Mouse (Mus musculus) heart, adult 2 months (tissue): ENCODE measurements around the gene Jazf1. TPM values are rescaled to one million over a fixed set of nuclear protein-coding genes. Genes with fewer than 3 reads are reported as not detected.

Experiments used
- DNase-seq, 2 experiments: peaks; one replicate each; pipeline ENCODE4 v3.0.0; 2021
- H3K27ac ChIP-seq: fragments of 200-600 bp; 2 replicates; pipeline ENCODE4 v1.8.1; 2022
- H3K27me3 ChIP-seq: fragments of 200-500 bp; 2 replicates; pipeline ENCODE4 v1.6.1; 2012; ENCODE audit warnings: mild to moderate bottlenecking, low read length, inconsistent platforms, mixed read lengths; ENCODE audit not compliant: control insufficient read depth, insufficient read depth
- H3K36me3 ChIP-seq: fragments of 200-500 bp; 2 replicates; pipeline ENCODE4 v1.6.1; 2012; ENCODE audit warnings: low read length, inconsistent platforms; ENCODE audit not compliant: control insufficient read depth, insufficient read depth
- H3K4me1 ChIP-seq: fragments of 200-500 bp; 2 replicates; pipeline ENCODE4 v1.6.1; 2011; ENCODE audit warnings: low read length; ENCODE audit not compliant: control insufficient read depth, insufficient read depth
- H3K4me3 ChIP-seq: fragments of 200-600 bp; 2 replicates; pipeline ENCODE4 v1.8.1; 2022
- H3K79me2 ChIP-seq: fragments of 200-500 bp; replicated peaks from 2 replicates; pipeline ENCODE4 v1.6.1; 2012; ENCODE audit warnings: mild to moderate bottlenecking, inconsistent platforms, low read length, moderate library complexity, mixed read lengths; ENCODE audit not compliant: control insufficient read depth, insufficient read depth
- H3K9ac ChIP-seq: fragments of 200-500 bp; 2 replicates; pipeline ENCODE4 v1.6.1; 2012; ENCODE audit warnings: low read depth, mild to moderate bottlenecking, control low read depth, inconsistent platforms, low read length, mixed read lengths
- CTCF ChIP-seq: fragments of 200-600 bp; IDR thresholded peaks from 2 replicates; pipeline ENCODE4 v1.8.1; 2022; ENCODE audit warnings: antibody characterized with exemption, mild to moderate bottlenecking, moderate library complexity
- EP300 ChIP-seq: fragments of 200-500 bp; IDR thresholded peaks from 2 replicates; pipeline ENCODE4 v1.6.1; 2011; ENCODE audit warnings: low read depth, low read length, control low read depth; ENCODE audit not compliant: insufficient read depth
- POLR2A ChIP-seq: fragments of 200-500 bp; IDR thresholded peaks from 2 replicates; pipeline ENCODE4 v1.6.1; 2011; ENCODE audit warnings: mild to moderate bottlenecking, low read depth, low read length, control low read depth; ENCODE audit not compliant: insufficient read depth
- WGBS: fragments of 180-500 bp; shearing (Covaris S2); methylation state at CpG from one replicate; pipeline ENCODE4 v1.1.7; 2018; 5-methylcytosine and 5-hydroxymethylcytosine counted together
- intact Hi-C: fragments of 180-260 bp; cut with DNase I; formaldehyde crosslinking; loops from one replicate; pipeline ENCODE4 v1.15.1; 2025
- polyA plus RNA-seq: library from polyadenylated mRNA; depleted of rRNA; stranded (reverse); fragments of >200 nt; gene quantifications from 2 replicates; pipeline ENCODE4 v1.2.3, GENCODE M21; 2012
- total RNA-seq, 2 experiments: library from RNA; stranded (reverse); gene quantifications; 2 replicates each; pipeline ENCODE4 v1.2.3; 2021

Gene Jazf1
- total and polyA plus RNA-seq, 3 experiments = 1.2 to 2.6 (median 1.4) TPM

GRCm38 (mm10) chr6:53045501-53045900 is 22.9 kb downstream of the Jazf1 start:
- intact Hi-C loops = no loop called here
- H3K4me1 ChIP-seq = no peaks in the 10 kb centered on the region
- TF ChIP-seq POLR2A = no peak
- TF ChIP-seq CTCF = no peak
- no peak for TF ChIP-seq EP300
- no peak for DNase-seq
- 70% methylated on average over 2 of the region's 2 CpGs for WGBS
- no peaks in the 10 kb centered on the region for H3K79me2 ChIP-seq
- H3K27me3 ChIP-seq = no peaks in the 10 kb centered on the region
- H3K36me3 ChIP-seq = no peaks in the 10 kb centered on the region
- H3K27ac ChIP-seq = no peak overlapping the region
- no peak overlapping the region for H3K9ac ChIP-seq
- H3K4me3 ChIP-seq = no peak overlapping the region

DNA sequence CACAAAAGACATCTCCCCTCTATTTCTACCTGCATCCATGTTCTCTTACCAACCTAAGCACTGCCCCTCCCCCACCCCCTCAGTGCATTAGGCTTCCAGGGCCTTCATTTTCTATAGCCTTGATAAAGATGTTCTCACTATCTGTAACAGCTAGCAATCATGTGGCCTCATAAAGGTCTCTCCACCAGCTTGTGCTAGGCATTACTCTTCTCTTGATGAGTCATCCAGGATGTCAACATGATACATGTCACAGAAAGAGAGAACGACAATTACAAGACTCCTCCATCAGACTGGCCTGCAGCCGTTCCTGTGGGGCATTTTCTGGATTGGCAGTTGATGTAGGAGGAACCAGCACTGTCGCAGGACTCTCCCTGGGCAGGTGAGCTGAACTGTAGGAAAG is 30.3 kb downstream of the Jazf1 start:
- H3K4me3 ChIP-seq = no peak overlapping the region
- intact Hi-C loops = loop anchor here (10.0 kb wide), 1 partner anchor 107 kb away; no protein-coding TSS in a partner anchor
- 56% methylated on average over 3 of the region's 3 CpGs for WGBS
- no peaks in the 10 kb centered on the region for H3K4me1 ChIP-seq
- no peaks in the 10 kb centered on the region for H3K27me3 ChIP-seq
- TF ChIP-seq EP300 (no peak), CTCF (no peak), POLR2A (no peak)
- H3K27ac ChIP-seq = no peak overlapping the region
- no peak overlapping the region for H3K9ac ChIP-seq
- H3K79me2 ChIP-seq = no peaks in the 10 kb centered on the region
- no peak for DNase-seq
- H3K36me3 ChIP-seq = no peaks in the 10 kb centered on the region

GRCm38 (mm10) chr6:53034362-53035011 is 33.9 kb downstream of the Jazf1 start:
- H3K27ac ChIP-seq = no peak overlapping the region
- no peak overlapping the region for H3K9ac ChIP-seq
- TF ChIP-seq CTCF (no peak), POLR2A (no peak), EP300 (no peak)
- no peaks in the 10 kb centered on the region for H3K27me3 ChIP-seq
- H3K36me3 ChIP-seq = no peaks in the 10 kb centered on the region
- intact Hi-C loops = loop anchor here (10.0 kb wide), 1 partner anchor 110 kb away; no protein-coding TSS in a partner anchor
- no peak overlapping the region for H3K4me3 ChIP-seq
- no peak for DNase-seq
- H3K79me2 ChIP-seq = no peaks in the 10 kb centered on the region
- no peaks in the 10 kb centered on the region for H3K4me1 ChIP-seq
- WGBS = 80% methylated on average over 6 of the region's 6 CpGs

DNA sequence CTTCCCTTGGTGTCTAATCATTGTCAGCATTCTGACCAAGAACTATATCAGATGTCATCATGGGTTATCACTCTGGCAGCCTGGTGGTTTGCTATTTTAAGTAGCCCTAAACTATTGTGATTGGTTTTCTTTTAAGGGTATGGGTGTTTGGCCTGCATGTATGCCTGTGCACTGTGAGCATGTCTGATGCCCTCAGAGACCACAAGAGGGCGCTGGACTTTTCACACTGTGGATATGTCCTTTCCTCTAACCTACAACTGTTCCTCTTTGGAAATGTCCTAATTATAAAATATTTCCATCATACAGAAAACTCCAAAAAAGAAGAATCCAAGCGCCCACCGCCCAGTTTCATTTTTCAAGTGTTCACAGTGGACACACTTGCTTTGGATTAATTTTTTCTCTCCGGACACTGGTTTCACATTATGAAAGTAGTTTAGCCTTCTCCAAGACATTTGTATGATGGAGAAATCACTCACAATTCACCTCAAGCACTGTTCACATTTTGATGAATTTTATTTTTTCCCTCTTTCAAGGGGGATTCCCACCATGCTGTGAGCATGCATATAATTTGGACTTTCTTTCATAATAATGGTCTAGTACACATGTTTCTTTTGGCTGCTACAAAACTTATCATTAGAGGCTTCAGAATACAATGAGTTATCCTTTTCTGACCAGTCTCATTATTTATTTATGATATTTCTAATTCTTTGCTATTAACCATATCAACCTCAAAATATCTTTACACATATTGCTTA is 35.5 kb downstream of the Jazf1 start:
- DNase-seq = no peak

GRCm38 (mm10) chr6:53022069-53022468 is 46.4 kb downstream of the Jazf1 start:
- H3K79me2 ChIP-seq = no peaks in the 10 kb centered on the region
- intact Hi-C loops = no loop called here
- H3K27ac ChIP-seq = no peak overlapping the region
- no peak for TF ChIP-seq POLR2A
- no peak for TF ChIP-seq EP300
- no peak overlapping the region for H3K4me3 ChIP-seq
- 95% methylated on average over 2 of the region's 2 CpGs for WGBS
- H3K4me1 ChIP-seq = no peaks in the 10 kb centered on the region
- no peak overlapping the region for H3K9ac ChIP-seq
- H3K27me3 ChIP-seq = no peaks in the 10 kb centered on the region
- no peak for DNase-seq
- H3K36me3 ChIP-seq = no peaks in the 10 kb centered on the region

More for the DNA sequence above, 35.5 kb downstream of the Jazf1 start:
- Histone ChIP-seq H3K36me3 (no peaks in the 10 kb centered on the region), H3K27ac (no peak overlapping the region), H3K4me1 (no peaks in the 10 kb centered on the region), H3K9ac (no peak overlapping the region), H3K79me2 (no peaks in the 10 kb centered on the region), H3K27me3 (no peaks in the 10 kb centered on the region), H3K4me3 (no peak overlapping the region)
- TF ChIP-seq EP300 (no peak), CTCF (peak; percentile 72), POLR2A (no peak)
- 75% methylated on average over 4 of the region's 4 CpGs for WGBS
- intact Hi-C loops = loop anchor here (10.0 kb wide), 1 partner anchor 112 kb away; no protein-coding TSS in a partner anchor

DNA sequence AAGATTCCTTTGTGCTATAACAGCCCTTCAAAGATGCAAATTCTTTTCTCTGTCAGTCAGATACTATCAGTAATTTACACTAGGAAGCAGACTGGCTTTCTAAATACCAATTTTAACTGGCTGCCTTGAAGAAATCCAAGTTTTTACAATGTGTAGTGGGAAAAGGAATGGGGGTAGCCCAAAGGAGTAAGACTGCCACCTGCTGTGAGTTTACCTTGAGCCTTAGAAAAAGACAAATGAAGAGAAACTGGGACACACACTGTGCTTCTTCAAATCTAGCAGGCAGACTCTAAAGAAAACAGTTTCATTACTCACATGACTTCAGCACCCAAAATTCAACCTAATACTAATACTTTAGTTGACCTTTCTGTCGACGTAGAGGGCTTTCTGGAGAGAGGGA is 47.4 kb downstream of the Jazf1 start:
- no peak overlapping the region for H3K9ac ChIP-seq
- TF ChIP-seq EP300 (no peak), POLR2A (no peak), CTCF (no peak)
- H3K27ac ChIP-seq = no peak overlapping the region
- intact Hi-C loops = no loop called here
- H3K36me3 ChIP-seq = no peaks in the 10 kb centered on the region
- no peaks in the 10 kb centered on the region for H3K27me3 ChIP-seq
- no peaks in the 10 kb centered on the region for H3K4me1 ChIP-seq
- no peak for DNase-seq
- no peak overlapping the region for H3K4me3 ChIP-seq
- WGBS = 72% methylated on average over 2 of the region's 2 CpGs
- no peaks in the 10 kb centered on the region for H3K79me2 ChIP-seq
